Mouse (Mus musculus) stomach, postnatal 0 days (tissue): Measurements from ENCODE around the gene Sipa1l1. TPM values are rescaled to one million over a fixed set of nuclear protein-coding genes. Genes with fewer than 3 reads are reported as not detected.
A peak's percentile ranks its signal among the peaks of the same experiment; 100 is the strongest.

Experiments
- ATAC-seq: fragments of 200-750 bp; cut with Nextera tagmentation; 2 replicates; pipeline ENCODE4 v1.8.0; 2017; ENCODE audit not compliant: low FRiP score, low TSS enrichment
- DNase-seq: peaks from one replicate; pipeline ENCODE4 v3.0.0-alpha.2; 2016; ENCODE audit warnings: low spot score
- H3K27ac ChIP-seq: fragments of 300-500 bp; sonication (generic); replicated peaks from 2 replicates; pipeline ENCODE4 v1.5.1; 2014; ENCODE audit warnings: mild to moderate bottlenecking, control low read depth
- H3K27me3 ChIP-seq: fragments of 300-500 bp; sonication (generic); 2 replicates; pipeline ENCODE4 v1.6.1; 2014; ENCODE audit warnings: low read length; ENCODE audit not compliant: control insufficient read depth, insufficient read depth
- H3K36me3 ChIP-seq: fragments of 300-500 bp; sonication (generic); 2 replicates; pipeline ENCODE4 v1.6.1; 2014; ENCODE audit warnings: low read length, mixed read lengths; ENCODE audit not compliant: control insufficient read depth, insufficient read depth
- H3K4me1 ChIP-seq: fragments of 300-500 bp; sonication (generic); replicated peaks from 2 replicates; pipeline ENCODE4 v1.6.1; 2014; ENCODE audit warnings: antibody characterized with exemption; ENCODE audit not compliant: control insufficient read depth, insufficient read depth
- H3K4me2 ChIP-seq: fragments of 300-500 bp; sonication (generic); replicated peaks from 2 replicates; pipeline ENCODE4 v1.6.1; 2014; ENCODE audit warnings: low read depth, mild to moderate bottlenecking, control low read depth, moderate library complexity
- H3K4me3 ChIP-seq: fragments of 300-500 bp; sonication (generic); 2 replicates; pipeline ENCODE4 v1.5.1; 2014; ENCODE audit warnings: low read depth, low read length, control low read depth
- H3K9ac ChIP-seq: fragments of 300-500 bp; sonication (generic); 2 replicates; pipeline ENCODE4 v1.6.1; 2014; ENCODE audit warnings: mild to moderate bottlenecking, low read length, control low read depth, mixed read lengths
- H3K9me3 ChIP-seq: fragments of 300-500 bp; sonication (generic); 2 replicates; pipeline ENCODE4 v1.6.1; 2016; ENCODE audit warnings: low read length; ENCODE audit not compliant: control insufficient read depth
- CTCF ChIP-seq: IDR thresholded peaks from 2 replicates; pipeline ENCODE4 v1.5.1; 2016; ENCODE audit warnings: antibody characterized with exemption, low read depth, mild to moderate bottlenecking, moderate library complexity
- EP300 ChIP-seq: optimal IDR thresholded peaks from 2 replicates; pipeline ENCODE3; 2016; ENCODE audit warnings: antibody characterized with exemption
- WGBS: fragments of 180-500 bp; shearing (Covaris S2); extraction: QIAGEN DNeasy Blood & Tissue Kit; methylation state at CpG from one replicate; pipeline ENCODE4 v1.1.7; 2014; 5-methylcytosine and 5-hydroxymethylcytosine counted together
- polyA plus RNA-seq: library from polyadenylated mRNA; unstranded; fragments of >200 nt; fragmentation: Nextera tagmentation; extraction: Ambion mirVana; gene quantifications from 2 replicates; pipeline ENCODE4 v1.2.1, GENCODE M21; 2015

Sipa1l1 gene
- polyA plus RNA-seq, 1 experiment from 2014 or later, result 9.2 TPM

- TF ChIP-seq CTCF (no peak), EP300 (no peak)
- H3K4me2 ChIP-seq, result no peak overlapping the region
- WGBS, result 39% methylated on average over 4 of the region's 4 CpGs
- 0 out of 2 replicates have a peak overlapping the region, but pooled peaks have one; percentile 13 for H3K27ac ChIP-seq
- no peak overlapping the region for H3K4me3 ChIP-seq
- DNase-seq, result peak; percentile 27
- H3K36me3 ChIP-seq, result no peaks in the 10 kb centered on the region
- H3K9ac ChIP-seq, result no peak overlapping the region
- no peaks in the 10 kb centered on the region for H3K27me3 ChIP-seq
- H3K9me3 ChIP-seq, result no peaks in the 10 kb centered on the region
- no peaks in the 10 kb centered on the region for H3K4me1 ChIP-seq
- no peak for ATAC-seq
Observed at GRCm38 (mm10) chr12:82237946-82238345, 68.8 kb downstream of the Sipa1l1 start.

- H3K4me2 ChIP-seq, result no peak overlapping the region
- ATAC-seq (no peak), DNase-seq (no peak)
- H3K4me3 ChIP-seq, result no peak overlapping the region
- WGBS, result 56% methylated on average over 6 of the region's 6 CpGs
- H3K9me3 ChIP-seq, result no peaks in the 10 kb centered on the region
- no peak overlapping the region for H3K9ac ChIP-seq
- TF ChIP-seq EP300 (no peak), CTCF (no peak)
- no peaks in the 10 kb centered on the region for H3K4me1 ChIP-seq
- H3K36me3 ChIP-seq, result no peaks in the 10 kb centered on the region
- no peaks in the 10 kb centered on the region for H3K27me3 ChIP-seq
- no peak overlapping the region for H3K27ac ChIP-seq
Observed at GRCm38 (mm10) chr12:82240674-82241073, 71.6 kb downstream of the Sipa1l1 start.

- 78% methylated on average over 6 of the region's 6 CpGs for WGBS
- no peaks in the 10 kb centered on the region for H3K36me3 ChIP-seq
- no peak for DNase-seq
- H3K4me3 ChIP-seq, result no peak overlapping the region
- no peak overlapping the region for H3K4me2 ChIP-seq
- H3K27ac ChIP-seq, result no peak overlapping the region
- no peaks in the 10 kb centered on the region for H3K27me3 ChIP-seq
- no peak overlapping the region for H3K9ac ChIP-seq
- TF ChIP-seq EP300 (no peak), CTCF (no peak)
- H3K4me1 ChIP-seq, result no peaks in the 10 kb centered on the region
- no peaks in the 10 kb centered on the region for H3K9me3 ChIP-seq
- ATAC-seq, result no peak
Observed at GRCm38 (mm10) chr12:82245219-82245618, 76.1 kb downstream of the Sipa1l1 start.

GRCm38 (mm10) chr12:82246422-82246821, 77.3 kb downstream of the Sipa1l1 start:
- DNase-seq (peak; percentile 40), ATAC-seq (peak; percentile 93)
- Histone ChIP-seq H3K36me3 (no peaks in the 10 kb centered on the region), H3K27ac (peak overlapping the region; percentile 78), H3K27me3 (no peaks in the 10 kb centered on the region), H3K9me3 (no peaks in the 10 kb centered on the region), H3K4me1 (no peaks in the 10 kb centered on the region), H3K4me2 (0 out of 2 replicates have a peak overlapping the region, but pooled peaks have one; percentile 3), H3K9ac (no peak overlapping the region), H3K4me3 (no peak overlapping the region)
- 30% methylated on average over 3 of the region's 3 CpGs for WGBS
- no peak for TF ChIP-seq EP300
- no peak for TF ChIP-seq CTCF

GRCm38 (mm10) chr12:82247371-82248258, 78.5 kb downstream of the Sipa1l1 start:
- 71% methylated on average over 14 of the region's 14 CpGs for WGBS
- 0 out of 2 replicates have a peak, but pooled peaks have one; percentile 41 for ATAC-seq
- peak overlapping the region; percentile 78; the same call in 1 of the 2 replicates for H3K27ac ChIP-seq

GRCm38 (mm10) chr12:82248501-82248900, 79.4 kb downstream of the Sipa1l1 start:
- WGBS, result 83% methylated on average over 3 of the region's 3 CpGs
- H3K36me3 ChIP-seq, result no peaks in the 10 kb centered on the region
- no peak overlapping the region for H3K27ac ChIP-seq
- H3K4me1 ChIP-seq, result no peaks in the 10 kb centered on the region
- no peaks in the 10 kb centered on the region for H3K9me3 ChIP-seq
- no peak for TF ChIP-seq EP300
- no peak for DNase-seq
- ATAC-seq, result no peak
- no peak overlapping the region for H3K4me3 ChIP-seq
- no peak overlapping the region for H3K9ac ChIP-seq
- no peaks in the 10 kb centered on the region for H3K27me3 ChIP-seq
- no peak overlapping the region for H3K4me2 ChIP-seq

More at GRCm38 (mm10) chr12:82247371-82248258, 78.5 kb downstream of the Sipa1l1 start:
- Histone ChIP-seq H3K4me3 (no peak overlapping the region), H3K9ac (no peak overlapping the region), H3K36me3 (no peaks in the 10 kb centered on the region), H3K4me2 (no peak overlapping the region), H3K27me3 (no peaks in the 10 kb centered on the region), H3K9me3 (no peaks in the 10 kb centered on the region), H3K4me1 (no peaks in the 10 kb centered on the region)
- no peak for DNase-seq
- TF ChIP-seq CTCF, result no peak
- TF ChIP-seq EP300, result no peak
